Mouse (Mus musculus) hematopoietic stem cell, adult 5-6 weeks (primary cell): ENCODE results near the gene Cdc34. TPM values are rescaled to one million over a fixed set of nuclear protein-coding genes. Genes with fewer than 3 reads are reported as not detected.

ENCODE experiments used
- ATAC-seq, 2 experiments: fragments of 125-278 bp in 1 of 2; replicated peaks in 1 of 2; 2 replicates each; pipeline ENCODE4 v1.8.0; 2016 to 2017; ENCODE audit warnings: inconsistent platforms in 2 of 2, mild to moderate bottlenecking in 2 of 2, moderate number of reproducible peaks in 2 of 2, low read depth in 1 of 2, moderate TSS enrichment in 1 of 2; ENCODE audit not compliant: low FRiP score in 2 of 2, poor library complexity in 2 of 2, severe bottlenecking in 2 of 2, insufficient read depth in 1 of 2, low TSS enrichment in 1 of 2
- total RNA-seq: library from RNA; stranded (forward); fragments of 172-1452, 232-1000 nt; gene quantifications from 2 replicates; pipeline ENCODE4 v1.2.3, GENCODE M21; 2017

Cdc34 gene
- total RNA-seq, 1 experiment from 2014 or later, result 64.2 TPM

- peak; percentile 87 to 91 for ATAC-seq
These were observed 13.0 kb upstream of the Cdc34 start, which contains the start of gene Tpgs1 for GRCm38 (mm10) chr10:79668771-79669575. Gene Tpgs1, plus strand, starts transcription at chr10:79669369.

GRCm38 (mm10) chr10:79669576-79670057, 12.4 kb upstream of the Cdc34 start:
- ATAC-seq, result peak; percentile 1 to 30; a peak in 1 of 4 replicates

GRCm38 (mm10) chr10:79670071-79670888, 11.7 kb upstream of the Cdc34 start:
- ATAC-seq, result no peak

- no peak for ATAC-seq
These were observed 10.5 kb upstream of the Cdc34 start for GRCm38 (mm10) chr10:79671396-79672087.

- no peak for ATAC-seq
These were observed 9.9 kb upstream of the Cdc34 start for GRCm38 (mm10) chr10:79672088-79672455.

GRCm38 (mm10) chr10:79673054-79673453, 8.9 kb upstream of the Cdc34 start:
- no peak for ATAC-seq

- ATAC-seq, result no peak
These were observed 6.5 kb upstream of the Cdc34 start for GRCm38 (mm10) chr10:79675346-79676035.

- peak; percentile 5 to 13 for ATAC-seq
These were observed 1.1 kb upstream of the Cdc34 start for GRCm38 (mm10) chr10:79680606-79681495.

GRCm38 (mm10) chr10:79682551-79682915, 538 bp downstream of the Cdc34 start:
- no peak for ATAC-seq

GRCm38 (mm10) chr10:79682916-79683582, 1.1 kb downstream of the Cdc34 start:
- no peak for ATAC-seq

- ATAC-seq, result no peak
These were observed 2.0 kb downstream of the Cdc34 start for GRCm38 (mm10) chr10:79683726-79684640.

- ATAC-seq, result no peak
These were observed 3.0 kb downstream of the Cdc34 start for GRCm38 (mm10) chr10:79684770-79685600.

- no peak for ATAC-seq
These were observed 4.2 kb downstream of the Cdc34 start for GRCm38 (mm10) chr10:79686219-79686618.

- ATAC-seq, result no peak
These were observed 4.7 kb downstream of the Cdc34 start for GRCm38 (mm10) chr10:79686691-79687090.
